Mouse (Mus musculus): ENCODE measurements at regions not wholly inside any gene's neighbourhood (a gene's known extent, or its start where the extent isn't known, plus 50 kb on each side); places are given as distances from the start of the nearest gene placed in this dataset.

DNA sequence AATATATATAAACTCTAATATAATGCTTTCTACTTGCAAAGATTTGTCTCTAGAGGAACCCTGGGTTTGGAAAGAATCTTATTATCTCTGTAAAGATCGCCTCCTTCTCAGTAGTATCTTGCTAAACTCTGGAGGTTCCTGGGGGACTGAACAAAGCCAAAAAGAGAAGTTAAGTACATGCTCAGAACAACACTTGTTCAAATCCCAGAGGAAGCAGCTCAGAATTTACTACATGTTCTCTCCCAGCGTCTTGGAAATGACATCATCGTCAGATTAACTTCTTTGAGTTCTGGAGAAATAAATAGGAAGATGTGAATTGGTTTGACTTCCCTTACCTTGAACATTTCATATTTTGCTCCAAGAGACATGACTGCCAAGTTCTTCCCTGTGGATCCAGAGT, 77.7 kb upstream of the Thbs1 start:
- DNase-seq (ENCODE audit: low read depth), result no peak

DNA sequence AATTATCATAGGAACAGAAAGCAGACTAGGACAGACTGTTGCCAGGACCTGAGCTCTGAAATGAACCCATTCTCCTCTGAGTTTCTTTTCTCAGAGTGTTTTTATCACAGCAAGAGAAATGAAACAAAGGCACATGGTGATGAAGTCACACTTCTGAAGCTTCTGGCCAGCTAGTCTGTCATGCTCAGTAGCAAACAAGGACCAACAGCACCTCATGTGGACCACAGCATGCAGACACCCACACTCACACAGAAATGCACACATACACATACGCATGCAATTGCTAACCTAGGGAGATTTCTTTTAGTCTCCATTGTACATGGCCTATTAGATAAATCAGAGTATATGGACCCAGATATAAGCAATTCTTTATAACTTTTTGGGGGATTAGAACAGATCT, 76.3 kb upstream of the Thbs1 start:
- DNase-seq (ENCODE audit: low read depth), result no peak

- DNase-seq (ENCODE audit: low read depth), result peak; percentile 49
Observed at GRCm38 (mm10) chr2:118038859-118039818, 72.5 kb upstream of the Thbs1 start.

DNA sequence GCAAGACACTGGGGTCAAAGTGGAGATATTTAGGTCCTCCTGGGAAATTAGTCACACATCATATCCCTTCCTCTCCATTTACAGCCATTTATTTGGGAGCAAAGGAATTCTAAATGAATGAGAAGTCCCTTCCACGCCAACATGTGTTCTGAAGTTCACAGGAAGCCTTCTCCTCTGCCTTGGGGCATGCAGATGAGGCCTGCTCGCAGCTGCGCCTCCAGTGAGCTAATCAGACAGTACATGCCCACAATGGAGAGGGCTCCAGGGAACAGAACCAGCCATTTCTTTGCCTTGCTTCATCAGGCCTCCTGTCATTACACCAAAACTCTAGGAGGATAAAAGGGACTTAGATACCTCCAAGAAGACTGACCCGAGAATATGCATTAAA, 71.9 kb upstream of the Thbs1 start:
- no peak for DNase-seq (ENCODE audit: low read depth)

DNA sequence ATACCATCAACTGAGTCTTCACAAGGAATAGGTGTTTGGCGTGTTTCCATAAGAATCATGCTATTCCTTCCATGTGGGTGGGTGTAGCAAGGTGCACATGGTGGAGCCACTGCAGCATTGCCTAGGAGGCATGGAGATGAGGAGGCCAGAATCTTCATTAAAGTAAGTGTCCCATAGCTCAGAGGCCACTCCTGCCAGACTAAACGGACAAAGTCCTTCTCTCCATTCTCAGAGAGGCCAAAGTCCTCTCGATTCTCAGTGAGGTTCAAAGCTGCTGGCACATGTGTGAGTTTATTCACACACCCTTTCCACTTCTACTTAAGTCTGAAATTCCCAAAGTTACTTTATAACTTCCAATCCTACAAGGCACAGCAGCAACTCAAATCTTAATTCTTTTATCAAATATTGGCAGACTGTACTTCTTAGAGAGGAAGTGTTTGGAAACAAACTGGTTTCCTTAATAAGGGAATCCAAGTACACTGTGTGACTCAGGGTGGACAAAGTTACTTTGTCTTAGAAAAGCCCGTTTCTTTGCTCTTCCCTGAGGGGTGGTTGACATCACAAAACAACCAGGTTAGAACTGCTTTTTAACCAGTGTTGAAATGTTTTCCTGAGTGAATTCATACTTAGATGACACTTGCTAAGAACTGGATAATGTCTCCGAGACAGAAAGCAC, 69.2 kb upstream of the Thbs1 start:
- DNase-seq (ENCODE audit: low read depth), result no peak

DNA sequence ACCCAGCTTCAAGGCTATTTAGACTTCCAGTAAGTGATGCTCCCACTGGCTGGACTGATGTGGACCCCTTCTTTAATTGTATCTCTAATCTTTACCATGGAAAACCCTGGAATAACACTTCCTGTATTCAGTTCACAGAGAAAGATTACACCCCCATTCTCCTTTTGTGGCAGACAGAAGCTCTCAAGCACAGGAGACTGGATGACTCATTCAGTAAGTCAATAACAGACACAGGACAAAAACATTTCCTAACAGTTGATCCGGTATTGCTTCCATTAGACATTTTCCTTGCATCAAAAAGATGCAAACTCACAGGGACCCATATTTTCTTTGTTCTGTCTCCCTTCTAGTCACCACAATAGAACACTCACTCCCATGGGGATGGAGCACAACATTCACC, 67.0 kb upstream of the Thbs1 start:
- DNase-seq (ENCODE audit: low read depth), result no peak

DNA sequence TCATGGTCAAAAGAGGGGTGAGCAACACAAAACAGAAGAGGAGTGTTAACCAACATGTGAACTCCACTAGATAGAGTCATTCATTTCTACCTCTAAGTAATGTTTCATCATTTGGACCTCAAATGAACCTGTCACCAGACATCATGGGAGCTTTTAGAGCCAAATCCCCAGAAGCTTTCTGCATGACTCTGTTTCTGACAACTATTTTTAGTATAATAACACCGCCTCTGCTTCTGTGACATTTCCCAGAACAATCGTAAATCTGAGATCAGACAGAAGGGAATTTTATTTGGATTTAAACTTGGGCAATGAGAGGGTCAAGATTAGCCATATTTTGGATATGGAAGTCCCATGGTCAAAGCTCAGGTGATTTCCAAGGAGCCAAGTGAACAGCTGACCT, 61.4 kb upstream of the Thbs1 start:
- DNase-seq (ENCODE audit: low read depth), result no peak

- DNase-seq (ENCODE audit: low read depth), result no peak
Observed at GRCm38 (mm10) chr2:118051610-118052009, 60.1 kb upstream of the Thbs1 start.

GRCm38 (mm10) chr2:118053512-118053911, 58.2 kb upstream of the Thbs1 start:
- DNase-seq (ENCODE audit: low read depth), result no peak

DNA sequence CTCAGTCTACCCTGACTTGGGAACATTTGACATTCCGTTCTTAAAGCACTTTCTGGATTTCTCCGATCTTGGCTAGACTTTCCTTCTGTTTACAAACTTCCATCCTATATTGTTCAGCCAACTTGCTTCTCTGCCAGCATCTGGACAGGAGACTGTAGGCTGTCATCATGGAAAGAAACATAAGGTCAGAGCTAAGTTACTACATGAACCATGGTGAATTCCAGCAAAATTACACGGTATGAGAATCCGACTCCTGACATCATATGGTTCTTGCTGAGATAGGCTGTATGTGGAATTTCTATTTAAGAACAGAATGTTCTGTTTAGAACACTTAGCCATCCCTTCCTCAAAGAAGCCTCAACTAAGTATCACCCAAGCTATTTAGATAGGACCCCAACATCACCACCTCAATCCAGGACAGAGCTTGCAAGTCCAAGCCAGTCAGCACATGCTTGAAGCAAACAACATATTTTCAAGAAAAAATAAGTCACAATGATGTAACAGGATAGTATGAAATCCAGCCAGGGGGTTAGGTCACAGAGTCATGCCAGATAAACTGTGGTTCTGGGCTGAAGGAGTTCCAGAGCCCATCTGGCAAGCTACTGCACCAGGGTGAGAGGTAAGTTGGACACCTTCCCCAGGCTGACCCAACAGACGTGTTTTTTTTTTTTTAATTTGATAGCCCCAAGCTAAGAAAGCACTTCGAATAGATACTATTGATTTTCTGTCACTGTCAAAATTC, 52.9 kb upstream of the Thbs1 start:
- no peak for DNase-seq (ENCODE audit: low read depth)

DNA sequence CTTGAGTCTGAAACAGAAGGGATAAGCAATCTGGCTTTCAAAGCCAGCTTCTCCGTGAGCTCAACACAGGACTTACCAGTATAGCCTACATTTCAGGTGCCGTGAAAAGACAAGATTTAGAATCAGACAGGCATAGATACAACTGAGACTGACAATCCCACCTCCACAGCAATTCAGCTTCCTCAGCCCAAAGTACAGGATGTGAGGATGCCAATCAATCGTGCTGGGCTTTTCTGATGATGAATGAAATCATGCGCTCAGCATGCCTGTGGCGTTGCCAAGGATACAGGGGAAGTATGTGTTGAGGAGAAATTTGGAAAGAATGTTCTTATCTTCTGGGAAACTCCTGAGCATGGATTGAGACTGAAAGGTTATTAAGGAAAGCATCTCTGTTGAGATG, 50.4 kb upstream of the Thbs1 start:
- no peak for DNase-seq (ENCODE audit: low read depth)

Data from gonadal fat pad, adult 2 months (tissue).